Mouse (Mus musculus): ENCODE measurements around the gene Nps.
"Not testable (repeated sequence)": the region's sequence is repeated elsewhere in the genome, so short reads cannot be mapped to it uniquely, and the experiment has no call there.

Nps gene

GRCm38 (mm10) chr7:135258053-135258753 lies at the start of gene Nps:
Gene Nps (plus strand): TSS chr7:135258703.
- in situ Hi-C loops (cut with MboI; ENCODE audit: unreplicated experiment in 2 of 2), result not testable (repeated sequence)

DNA sequence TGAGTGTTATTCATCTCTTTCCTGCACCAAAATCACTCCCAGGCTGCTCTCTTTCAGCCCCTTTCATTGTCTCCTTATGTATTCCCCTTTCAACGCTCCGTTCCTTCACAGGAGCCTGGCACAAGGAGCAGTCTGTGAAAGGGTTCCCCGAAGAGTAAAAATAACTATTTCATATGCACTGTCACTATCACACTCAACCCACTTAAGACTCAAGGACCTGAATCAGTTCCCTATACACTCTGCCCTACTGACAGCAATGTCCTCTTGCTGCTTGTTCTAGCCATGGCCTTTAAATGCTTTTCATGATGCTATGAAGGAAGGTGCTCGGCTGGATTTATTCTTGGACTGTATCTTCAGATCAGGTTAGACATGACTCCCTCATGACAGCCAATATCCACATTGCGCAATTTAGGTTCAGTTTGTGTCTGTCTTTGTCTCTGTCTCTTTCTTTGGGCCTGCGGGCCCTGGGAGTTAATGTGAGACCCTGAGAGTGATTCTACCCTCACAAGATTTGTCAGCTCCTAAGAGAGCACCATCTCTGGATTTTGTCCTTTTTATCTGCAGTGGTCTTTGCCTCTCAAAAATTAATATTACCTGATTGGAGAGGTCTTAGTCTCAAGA lies 49.4 kb upstream of the Nps start:
- in situ Hi-C loops (cut with MboI; ENCODE audit: unreplicated experiment in 2 of 2), result no loop called here

DNA sequence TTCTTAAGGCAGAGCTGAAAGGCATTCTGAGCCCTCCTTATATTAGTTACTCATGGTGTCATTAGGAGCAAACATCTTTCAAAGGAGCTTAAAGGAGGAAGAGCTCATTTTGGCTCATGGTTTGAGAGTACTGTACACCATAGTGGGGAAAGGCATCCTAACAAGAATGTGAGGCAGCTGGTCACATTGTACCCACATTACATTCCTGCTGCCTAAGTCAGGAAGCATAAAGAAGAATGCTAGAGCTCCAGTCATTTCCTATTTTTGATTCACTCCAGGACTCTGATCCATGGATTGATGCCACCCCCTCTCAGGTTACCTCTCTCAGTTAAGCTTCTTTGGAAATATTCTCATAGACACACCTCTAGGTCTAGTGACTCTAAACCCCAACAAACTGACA lies 48.2 kb upstream of the Nps start:
- in situ Hi-C loops (cut with MboI; ENCODE audit: unreplicated experiment in 2 of 2), result no loop called here

GRCm38 (mm10) chr7:135210831-135211230 lies 47.7 kb upstream of the Nps start:
- in situ Hi-C loops (cut with MboI; ENCODE audit: unreplicated experiment in 2 of 2), result no loop called here

GRCm38 (mm10) chr7:135212505-135212904 lies 46.0 kb upstream of the Nps start:
- in situ Hi-C loops (cut with MboI; ENCODE audit: unreplicated experiment in 2 of 2), result no loop called here

GRCm38 (mm10) chr7:135221475-135221874 lies 37.0 kb upstream of the Nps start:
- in situ Hi-C loops (cut with MboI; ENCODE audit: unreplicated experiment in 2 of 2), result no loop called here

- in situ Hi-C loops (cut with MboI; ENCODE audit: unreplicated experiment in 2 of 2), result no loop called here
Measured at GRCm38 (mm10) chr7:135226021-135226420, 32.5 kb upstream of the Nps start.

- in situ Hi-C loops (cut with MboI; ENCODE audit: unreplicated experiment in 2 of 2), result no loop called here
Measured at GRCm38 (mm10) chr7:135237152-135237551, 21.4 kb upstream of the Nps start.

DNA sequence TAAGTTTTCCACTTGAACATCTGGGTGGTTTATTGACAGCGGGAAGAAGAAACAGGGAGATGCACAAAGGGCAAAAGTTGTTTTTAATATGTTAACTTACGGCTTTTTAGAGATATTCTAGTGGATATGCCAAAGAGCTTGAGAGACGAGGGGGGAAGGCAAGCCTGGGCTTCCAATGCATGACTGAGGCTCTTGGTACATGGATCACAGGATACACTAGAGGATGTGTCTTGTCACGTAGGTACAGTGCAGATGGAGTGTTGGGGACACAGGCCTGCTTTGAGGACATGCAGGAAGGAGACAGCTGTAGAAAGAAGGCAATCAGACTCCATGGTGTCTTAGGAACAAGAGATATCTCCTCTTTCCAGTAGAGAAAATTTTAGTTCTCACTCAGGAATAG lies 19.1 kb upstream of the Nps start:
- in situ Hi-C loops (cut with MboI; ENCODE audit: unreplicated experiment in 2 of 2), result no loop called here

GRCm38 (mm10) chr7:135240006-135240405 lies 18.5 kb upstream of the Nps start:
- in situ Hi-C loops (cut with MboI; ENCODE audit: unreplicated experiment in 2 of 2), result no loop called here

DNA sequence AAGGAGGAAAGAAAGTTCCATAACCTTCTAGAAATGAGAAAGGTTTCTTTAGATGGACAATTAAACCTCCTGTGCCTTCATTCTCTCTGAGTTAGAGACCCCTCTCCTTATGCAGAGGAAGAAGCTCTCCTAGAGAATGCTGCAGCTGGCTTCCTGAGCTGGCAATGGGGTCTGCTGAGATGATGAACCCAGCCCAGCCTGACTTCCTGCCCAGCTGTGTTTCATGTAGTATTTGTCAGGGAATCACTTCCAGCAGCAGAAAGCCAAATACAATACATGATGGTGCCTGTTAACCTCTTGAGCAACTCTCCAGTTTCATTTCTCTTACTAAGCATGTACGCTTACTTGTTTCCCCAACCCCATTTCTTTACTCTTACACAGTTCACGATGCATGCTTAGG lies 17.9 kb upstream of the Nps start:
- in situ Hi-C loops (cut with MboI; ENCODE audit: unreplicated experiment in 2 of 2), result no loop called here

- in situ Hi-C loops (cut with MboI; ENCODE audit: unreplicated experiment in 2 of 2), result no loop called here
Measured at GRCm38 (mm10) chr7:135244171-135244880, 14.2 kb upstream of the Nps start.

- in situ Hi-C loops (cut with MboI; ENCODE audit: unreplicated experiment in 2 of 2), result no loop called here
Measured at GRCm38 (mm10) chr7:135246386-135246785, 12.1 kb upstream of the Nps start.

DNA sequence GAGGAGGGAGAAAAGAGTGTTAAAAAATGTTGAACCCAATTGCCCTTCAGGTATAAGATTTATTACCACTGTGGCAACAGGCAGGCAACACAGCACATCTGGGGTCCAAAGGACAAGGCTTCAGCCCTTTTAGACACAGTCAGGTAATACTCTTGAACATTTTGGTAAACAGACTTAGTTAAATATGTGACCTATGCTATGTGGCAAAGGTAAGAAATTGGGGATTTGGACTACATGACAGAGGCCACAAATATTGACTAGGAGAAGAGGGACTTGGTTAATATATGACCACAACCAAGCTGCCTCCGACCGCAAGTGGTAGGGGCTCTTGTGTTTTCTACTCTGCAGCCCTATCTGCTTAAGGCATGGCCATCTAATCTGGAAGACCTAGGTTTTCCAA lies 5.3 kb upstream of the Nps start:
- in situ Hi-C loops (cut with MboI; ENCODE audit: unreplicated experiment in 2 of 2), result no loop called here

GRCm38 (mm10) chr7:135254423-135254822 lies 4.1 kb upstream of the Nps start:
- in situ Hi-C loops (cut with MboI; ENCODE audit: unreplicated experiment in 2 of 2), result no loop called here

DNA sequence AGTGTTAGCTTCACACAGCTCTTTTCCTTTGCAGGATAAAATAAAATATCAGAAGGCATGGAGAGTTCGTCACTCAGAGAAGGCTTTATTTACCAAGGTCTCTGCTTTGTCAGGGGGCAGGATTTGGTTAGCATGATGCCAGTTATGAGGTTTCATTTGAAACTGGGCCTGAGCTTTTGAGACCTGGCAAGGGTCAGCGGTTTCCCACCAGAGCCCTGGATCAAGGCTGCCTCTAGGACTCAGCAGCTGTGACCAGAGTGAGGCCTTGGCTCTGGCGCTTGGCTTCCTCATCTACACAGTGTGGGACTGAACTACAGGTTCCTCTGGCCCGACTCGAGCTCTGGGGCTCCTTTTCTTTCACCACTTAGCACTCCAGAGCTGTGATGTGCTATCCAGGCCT lies 12.5 kb downstream of the Nps start:
- in situ Hi-C loops (cut with MboI; ENCODE audit: unreplicated experiment in 2 of 2), result no loop called here

GRCm38 (mm10) chr7:135283212-135283611 lies 24.7 kb downstream of the Nps start:
- in situ Hi-C loops (cut with MboI; ENCODE audit: unreplicated experiment in 2 of 2), result no loop called here

- in situ Hi-C loops (cut with MboI; ENCODE audit: unreplicated experiment in 2 of 2), result no loop called here
Measured at GRCm38 (mm10) chr7:135289976-135290375, 31.5 kb downstream of the Nps start.

- in situ Hi-C loops (cut with MboI; ENCODE audit: unreplicated experiment in 2 of 2), result no loop called here
Measured at GRCm38 (mm10) chr7:135291646-135292236, 33.2 kb downstream of the Nps start.

DNA sequence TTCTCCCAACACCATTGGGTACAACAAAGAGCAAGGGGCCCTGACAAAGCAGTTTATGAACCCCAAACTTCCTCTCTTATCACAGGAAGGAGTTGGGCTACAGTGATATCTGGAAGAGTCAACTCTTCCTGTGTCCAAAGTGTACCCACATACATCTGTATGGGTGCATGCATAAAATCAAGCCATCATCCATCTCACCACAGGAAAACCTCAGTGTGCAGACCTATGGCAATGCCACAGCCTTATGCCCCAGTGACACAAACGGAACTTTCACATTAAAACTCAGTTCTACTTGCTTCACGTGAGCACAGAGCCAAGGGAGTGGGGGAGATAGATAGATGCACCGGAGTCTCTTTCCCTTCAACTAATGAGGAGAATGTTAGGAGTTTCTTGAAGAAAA lies 36.0 kb downstream of the Nps start:
- in situ Hi-C loops (cut with MboI; ENCODE audit: unreplicated experiment in 2 of 2), result no loop called here

DNA sequence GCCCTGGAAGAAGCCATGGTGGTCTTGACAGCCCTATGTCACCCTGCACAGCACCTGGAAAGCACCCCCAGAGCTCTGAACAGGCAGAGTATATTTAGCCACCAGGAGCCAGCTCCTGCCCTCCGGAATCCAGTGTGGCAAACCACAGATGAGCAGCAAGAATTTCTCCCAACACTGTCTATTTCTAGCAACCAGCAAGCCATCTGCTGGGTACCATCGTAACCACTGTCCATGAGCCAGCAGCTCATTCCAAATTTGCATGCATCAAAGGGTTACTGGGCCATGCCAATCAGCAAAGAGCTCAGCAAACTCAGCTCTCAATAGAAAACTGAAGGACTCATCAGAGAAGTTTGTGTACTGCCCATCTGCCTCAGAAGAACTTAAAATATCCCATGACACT lies 46.0 kb downstream of the Nps start:
- in situ Hi-C loops (cut with MboI; ENCODE audit: unreplicated experiment in 2 of 2), result no loop called here
